Mouse (Mus musculus) neutrophil, adult 5-6 weeks (primary cell): ENCODE results near the gene Plekhs1. TPM values are rescaled to one million over a fixed set of nuclear protein-coding genes. Genes with fewer than 3 reads are reported as not detected.

ENCODE experiments used
- ATAC-seq: fragments of 151-379, 151-347 bp; 2 replicates; pipeline ENCODE4 v1.8.0; 2017; ENCODE audit warnings: mild to moderate bottlenecking, moderate TSS enrichment; ENCODE audit not compliant: insufficient number of reproducible peaks, poor library complexity, low FRiP score, severe bottlenecking; ENCODE audit errors: extremely low read depth
- total RNA-seq: library from RNA; stranded (forward); fragments of 200-1000 nt; gene quantifications from 2 replicates; pipeline ENCODE4 v1.2.3, GENCODE M21; 2017

Gene Plekhs1
- total RNA-seq, result 6.1 and 6.3 TPM in 2 replicates

DNA sequence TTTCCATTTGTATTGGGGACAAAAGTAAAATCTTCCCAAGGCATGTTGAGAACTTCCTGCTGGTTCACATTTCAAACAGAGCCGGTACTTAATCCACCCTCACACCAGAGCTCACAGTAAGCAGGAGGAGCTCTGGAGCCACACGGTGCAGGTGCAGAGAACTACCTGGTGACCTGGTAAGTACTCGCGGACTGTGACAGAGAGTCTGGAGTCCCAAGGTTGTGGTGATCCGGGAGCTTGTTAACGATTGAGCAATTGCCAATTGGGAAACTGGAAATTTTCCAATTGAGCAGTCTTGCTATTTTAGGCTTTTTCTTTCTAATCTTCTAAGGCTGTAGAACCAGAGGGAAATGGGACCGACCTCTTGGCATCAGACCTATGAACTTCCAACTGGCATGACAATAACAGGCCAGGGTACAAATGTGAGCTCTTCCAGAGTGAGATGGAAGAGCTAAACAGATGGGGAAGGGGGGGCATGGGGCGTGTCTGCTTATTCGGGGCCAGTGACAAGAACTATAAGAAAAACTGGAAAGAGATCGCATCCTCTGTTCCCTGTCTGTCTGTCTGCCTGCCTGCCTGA, at the start of gene Plekhs1:
Gene Plekhs1 (plus strand): TSS at position 119 of the 580 bp plus-strand sequence.
- ATAC-seq, result no peak

DNA sequence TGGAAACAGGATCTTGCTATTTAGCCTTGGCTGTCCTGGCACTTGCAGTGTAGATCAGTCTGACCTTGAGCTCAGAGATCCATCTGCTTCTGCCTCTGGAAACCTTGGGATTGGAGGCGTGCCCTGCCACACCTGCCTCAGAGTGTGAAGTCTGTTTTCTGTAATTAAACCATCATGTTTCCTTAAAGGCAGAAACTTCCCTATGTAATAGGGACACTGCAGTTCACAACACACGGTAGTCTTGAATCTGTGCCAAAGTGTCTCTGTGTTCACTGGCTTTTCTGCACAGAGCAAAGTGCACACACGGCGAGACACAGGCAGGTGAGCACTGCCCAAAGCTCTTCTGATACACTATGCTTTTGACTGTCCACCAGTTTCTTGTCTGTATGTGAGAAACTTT, 43.0 kb upstream of the Plekhs1 start:
- ATAC-seq, result no peak

DNA sequence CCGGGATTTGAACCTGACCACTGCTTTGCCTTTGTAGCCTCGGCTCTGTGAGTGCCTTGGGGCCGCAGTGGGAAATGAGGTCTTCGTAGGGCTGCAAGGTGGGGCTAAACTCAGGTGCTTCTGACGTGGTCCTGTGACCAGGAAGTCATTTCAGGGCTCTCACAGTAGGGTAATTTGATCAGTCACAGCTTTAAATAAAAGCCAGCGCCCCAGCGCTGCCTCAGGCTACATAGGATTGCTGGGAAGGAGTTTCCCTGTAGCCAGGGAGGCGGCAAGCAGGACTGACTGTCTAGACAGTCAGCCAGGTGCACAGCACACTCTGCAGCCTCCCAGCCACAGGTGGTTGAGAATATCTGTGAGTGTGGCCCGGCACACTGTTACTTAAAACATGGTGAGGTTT, 42.0 kb upstream of the Plekhs1 start:
- ATAC-seq, result no peak

DNA sequence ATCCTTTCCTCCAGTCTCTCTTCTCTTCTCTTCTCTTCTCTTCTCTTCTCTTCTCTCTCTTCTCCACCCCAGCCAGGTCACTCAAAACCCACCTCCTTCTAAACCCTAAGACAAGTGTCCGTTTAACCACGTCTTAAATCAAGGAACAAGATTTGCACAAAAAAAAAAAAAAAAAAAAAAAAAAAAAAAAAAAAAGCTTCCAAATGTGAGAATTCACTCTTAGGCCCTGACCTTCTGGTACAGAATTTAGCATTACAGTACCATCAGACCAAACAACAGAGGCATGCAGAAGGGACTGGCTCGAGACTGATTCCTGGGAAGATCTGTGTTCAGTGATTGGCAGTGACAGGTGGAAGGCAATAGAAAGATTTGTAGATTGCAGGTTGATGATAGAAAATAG, 41.1 kb upstream of the Plekhs1 start:
- no peak for ATAC-seq

DNA sequence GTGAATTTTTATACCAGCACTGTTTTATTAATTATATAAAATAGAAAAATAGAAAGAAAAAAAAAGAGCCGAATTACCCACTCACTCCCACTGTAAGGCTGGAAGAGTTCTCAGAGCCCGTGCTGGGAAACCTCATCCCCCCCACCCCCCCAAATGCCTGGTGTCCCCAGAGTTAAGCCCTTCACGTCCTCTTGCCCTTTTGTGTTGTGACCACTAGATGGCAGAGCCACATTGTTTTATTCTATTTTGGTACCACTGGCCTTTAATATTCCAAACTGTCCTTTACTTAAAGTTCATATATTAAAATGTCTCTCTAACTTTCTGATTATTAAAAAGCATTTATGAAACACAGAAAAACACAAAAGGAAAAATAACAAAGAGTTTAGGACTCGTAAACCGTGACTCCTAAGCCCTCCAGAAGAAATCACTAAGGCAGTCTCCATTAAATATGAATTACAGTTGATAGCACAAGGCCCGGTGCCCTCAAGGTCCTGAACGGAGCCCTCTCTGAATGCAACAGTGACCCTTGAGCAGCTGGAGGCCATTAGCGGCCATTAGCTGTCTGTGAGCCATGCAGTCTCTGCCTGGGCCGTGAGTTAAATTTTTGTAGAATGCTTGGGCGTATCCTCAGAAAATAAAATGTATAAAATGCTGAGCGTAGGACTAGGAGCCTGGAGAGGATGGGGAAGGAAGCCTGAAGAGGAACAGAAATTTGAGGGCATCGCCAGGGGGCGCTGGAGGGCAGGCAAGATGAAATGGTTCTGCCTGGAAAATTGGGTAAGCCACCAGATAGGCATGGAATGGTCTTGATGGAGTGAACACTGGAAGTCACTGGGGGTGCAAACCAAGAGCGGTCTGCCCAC, 38.7 kb upstream of the Plekhs1 start:
- no peak for ATAC-seq

DNA sequence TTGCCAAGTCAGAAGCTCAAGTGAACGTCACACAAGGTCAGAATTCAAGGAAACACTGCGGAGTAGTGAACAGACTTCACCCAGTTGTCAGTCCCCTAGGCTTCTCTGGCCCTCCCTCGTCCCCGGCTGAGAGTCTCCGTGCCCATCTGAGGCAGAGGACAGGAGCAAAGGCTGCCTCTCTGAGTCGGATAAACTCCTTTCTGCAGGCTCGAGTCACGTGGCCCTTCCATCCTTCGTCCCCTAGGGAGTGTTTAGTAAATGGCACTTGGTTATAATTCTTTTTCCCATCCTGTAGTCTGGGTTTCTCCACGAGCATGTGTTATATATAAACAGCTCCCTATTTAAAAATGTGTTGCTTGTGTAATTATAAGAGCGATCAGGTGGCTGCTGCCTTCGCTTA, 38.1 kb upstream of the Plekhs1 start:
- no peak for ATAC-seq

DNA sequence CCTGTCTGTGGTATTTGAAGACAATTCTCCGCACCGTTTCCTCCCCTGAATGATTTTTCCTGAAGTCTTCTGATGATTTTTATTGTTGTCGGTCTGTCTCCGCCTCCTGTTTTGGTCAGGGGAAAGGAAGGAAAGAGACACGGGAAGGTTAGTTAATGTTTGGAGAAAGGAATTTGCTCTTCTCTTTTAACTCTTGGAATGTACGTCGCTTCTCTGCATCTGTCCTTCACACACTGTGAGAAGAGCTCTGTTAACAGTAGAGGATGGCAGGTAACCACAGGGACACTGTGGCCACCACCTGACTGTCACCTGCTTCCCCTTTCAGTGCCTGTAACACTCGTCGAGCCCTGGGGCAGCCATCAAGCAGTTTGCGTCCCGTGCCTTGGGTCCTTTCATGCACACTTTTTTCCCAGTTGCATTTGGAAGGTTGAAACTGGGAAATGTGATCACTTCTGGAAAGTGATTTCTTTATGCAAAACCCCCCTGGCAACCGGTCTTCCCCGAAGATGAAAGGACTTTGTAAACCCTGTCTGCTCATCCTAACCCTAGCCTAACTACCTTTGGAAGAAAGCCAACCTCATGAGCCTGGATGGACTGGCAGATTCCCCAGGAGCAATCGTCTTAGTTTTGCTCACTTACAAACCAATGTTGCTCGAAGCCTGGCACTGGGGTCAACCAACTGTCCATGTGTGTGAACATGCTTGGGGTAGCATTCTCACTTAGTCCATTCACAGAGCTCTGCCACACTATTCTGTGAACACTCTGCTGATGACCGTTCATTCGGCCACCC, 36.6 kb upstream of the Plekhs1 start:
- ATAC-seq, result no peak

DNA sequence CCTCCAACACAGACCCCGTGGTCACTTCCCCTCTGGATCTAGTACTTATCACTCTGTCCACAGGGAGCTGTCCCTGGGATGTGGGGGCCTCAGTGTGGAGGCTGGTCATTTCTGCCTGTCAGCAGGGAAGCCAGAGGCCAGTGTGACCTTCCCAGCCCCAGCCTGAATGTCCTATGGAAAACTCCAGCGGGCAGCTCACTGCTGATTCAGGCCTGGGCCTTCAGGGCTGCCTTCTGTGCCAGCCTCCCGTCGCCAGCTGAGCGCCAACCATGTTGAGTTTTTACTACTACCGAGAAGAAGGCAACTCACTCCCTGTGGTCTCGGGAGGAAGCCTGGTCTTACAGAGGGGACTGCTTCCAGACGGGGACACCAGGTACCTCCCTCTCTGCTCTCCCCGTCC, 35.9 kb upstream of the Plekhs1 start:
- no peak for ATAC-seq

DNA sequence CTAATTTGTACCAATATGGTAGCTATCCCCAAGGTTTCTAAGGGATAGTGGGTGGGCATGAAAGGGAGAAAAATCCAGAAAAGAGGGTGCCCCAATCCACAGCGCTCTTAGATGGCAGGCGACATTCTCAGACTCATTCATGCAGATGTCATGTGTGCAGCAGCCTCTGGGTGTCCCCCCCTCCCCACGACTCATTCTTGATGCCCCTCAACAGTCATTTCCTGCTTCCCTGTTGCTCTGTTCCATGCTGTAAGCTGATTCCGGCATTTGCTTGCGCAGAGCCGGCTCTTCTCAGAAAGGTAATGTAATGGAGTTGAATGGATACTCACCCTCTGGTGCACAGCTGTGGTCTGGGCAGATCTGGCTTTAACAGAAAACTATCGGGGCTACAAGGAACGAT, 31.1 kb upstream of the Plekhs1 start:
- ATAC-seq, result no peak

DNA sequence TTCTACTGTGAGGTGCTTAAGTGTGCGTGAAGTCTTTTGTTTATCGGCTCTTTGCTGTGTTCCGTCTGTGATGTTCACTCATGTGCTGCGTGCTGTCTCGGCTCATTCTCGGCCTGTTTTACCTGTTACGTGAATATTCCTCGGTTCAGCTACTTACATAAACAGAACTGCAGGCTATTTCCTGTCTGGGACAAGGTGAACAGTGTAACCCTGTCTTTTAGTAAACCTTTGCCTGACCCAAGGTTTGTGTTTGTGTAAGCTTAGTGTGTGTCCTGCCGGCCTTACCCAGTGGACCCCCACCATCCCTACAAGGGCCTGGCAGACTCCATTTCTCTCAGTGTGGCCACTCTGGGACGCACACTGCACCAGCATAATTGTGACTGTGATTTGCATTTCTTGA, 28.7 kb upstream of the Plekhs1 start:
- no peak for ATAC-seq

DNA sequence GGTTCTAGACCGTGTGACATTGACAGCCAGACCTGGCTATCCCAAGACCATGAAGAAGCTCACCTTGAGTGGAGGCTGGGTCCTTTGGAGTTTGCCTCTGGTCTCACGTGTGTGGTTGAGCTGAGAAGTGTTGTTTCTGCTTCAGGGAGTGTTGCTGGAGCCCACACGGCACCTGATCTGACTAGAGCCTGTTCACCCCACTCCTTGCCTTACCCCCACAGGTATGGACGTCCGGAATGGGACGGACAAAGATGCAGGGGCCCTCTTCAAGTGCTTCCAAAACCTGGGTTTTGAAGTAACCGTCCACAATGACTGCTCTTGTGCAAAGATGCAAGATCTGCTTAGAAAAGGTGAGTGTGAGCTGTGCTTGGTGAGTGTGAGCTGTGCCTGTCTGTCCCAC, 27.9 kb upstream of the Plekhs1 start:
- no peak for ATAC-seq

DNA sequence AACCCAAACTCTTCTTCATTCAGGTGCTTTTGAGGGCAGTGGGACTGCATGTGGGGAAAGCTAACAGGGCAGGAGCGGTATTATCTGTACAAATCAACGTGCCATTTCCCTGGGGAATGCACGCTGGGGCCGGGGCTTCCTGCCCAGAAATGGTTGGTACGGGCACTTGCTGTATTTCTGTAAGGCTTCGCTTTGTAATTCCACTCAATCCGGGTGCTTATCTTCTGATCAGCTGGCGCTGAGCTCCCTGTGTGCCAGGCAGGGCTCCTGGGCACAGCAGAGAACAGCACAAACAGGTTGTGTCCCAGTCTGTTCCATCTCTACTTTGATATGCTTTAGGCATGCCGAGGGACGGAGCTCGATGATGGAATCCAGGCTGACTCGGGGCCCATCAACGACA, 25.1 kb upstream of the Plekhs1 start:
- ATAC-seq, result no peak

DNA sequence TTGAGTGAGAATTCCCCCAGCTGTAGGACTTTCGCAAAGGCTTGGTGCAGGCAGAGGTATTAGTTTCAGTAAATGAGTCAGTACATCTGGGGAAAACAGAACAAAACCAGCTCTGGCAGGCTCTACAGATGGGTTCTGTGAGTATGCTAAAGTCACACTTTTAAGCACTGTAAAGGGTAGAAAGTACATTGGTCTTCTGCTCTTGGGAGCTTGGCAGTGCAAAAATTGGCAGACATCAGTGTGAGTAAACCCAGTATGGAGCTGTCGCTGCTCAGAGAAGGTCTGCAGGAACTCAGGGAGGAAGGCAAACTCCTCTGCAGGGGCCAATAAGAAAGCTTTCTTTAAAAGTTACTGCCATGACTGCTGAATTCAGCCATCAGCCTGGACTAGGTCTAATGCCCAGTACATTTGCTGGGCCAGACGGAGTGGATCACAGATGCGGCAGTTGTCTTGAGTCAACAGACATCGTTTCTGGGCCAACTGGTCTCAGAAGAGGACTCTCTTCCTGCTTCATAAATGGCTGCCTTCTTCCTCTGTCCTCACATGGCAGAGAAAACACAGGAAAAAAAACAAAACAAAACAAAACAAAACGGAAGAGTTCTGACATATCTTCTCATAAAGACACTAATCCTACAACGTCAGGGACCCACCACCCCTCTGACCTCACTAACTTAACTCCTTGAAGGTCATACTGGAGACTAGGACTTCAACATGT, 22.9 kb upstream of the Plekhs1 start:
- no peak for ATAC-seq

DNA sequence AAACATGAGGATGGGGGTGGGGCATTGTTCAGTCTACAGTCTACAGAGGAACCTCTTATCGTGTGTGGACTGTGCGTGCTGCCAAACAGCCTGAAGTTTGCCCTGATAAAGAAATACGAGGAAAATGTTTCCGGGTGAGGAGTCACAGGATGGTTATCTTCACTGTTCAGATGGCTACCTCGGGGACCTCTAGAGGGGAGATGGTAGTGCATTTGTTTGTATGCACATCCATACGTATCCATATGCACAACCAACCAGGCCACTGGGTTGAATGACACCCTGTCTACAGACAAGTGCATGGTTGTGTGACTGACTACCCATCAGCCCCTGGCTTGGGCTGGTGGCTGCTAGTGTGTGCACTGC, 22.4 kb upstream of the Plekhs1 start:
- ATAC-seq, result no peak

DNA sequence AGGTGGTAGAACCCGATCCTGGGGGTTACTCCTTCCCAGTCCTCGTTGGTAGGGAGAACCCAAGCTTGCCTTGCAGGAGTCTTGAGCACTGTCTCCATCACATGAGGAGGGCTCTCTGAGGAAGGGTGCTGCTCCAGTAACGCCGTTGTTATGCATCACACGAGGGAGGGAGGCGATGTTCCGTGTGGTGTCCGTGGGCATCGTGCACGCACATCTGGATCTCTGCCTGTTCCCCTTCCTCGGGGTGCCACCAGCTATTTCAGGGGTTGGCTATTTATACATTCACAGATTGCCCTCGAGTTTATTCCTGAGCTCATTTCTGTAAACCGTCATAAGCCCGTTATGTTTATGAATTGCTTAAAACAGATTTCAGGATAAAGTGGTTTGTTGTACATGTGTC, 18.0 kb upstream of the Plekhs1 start:
- no peak for ATAC-seq

DNA sequence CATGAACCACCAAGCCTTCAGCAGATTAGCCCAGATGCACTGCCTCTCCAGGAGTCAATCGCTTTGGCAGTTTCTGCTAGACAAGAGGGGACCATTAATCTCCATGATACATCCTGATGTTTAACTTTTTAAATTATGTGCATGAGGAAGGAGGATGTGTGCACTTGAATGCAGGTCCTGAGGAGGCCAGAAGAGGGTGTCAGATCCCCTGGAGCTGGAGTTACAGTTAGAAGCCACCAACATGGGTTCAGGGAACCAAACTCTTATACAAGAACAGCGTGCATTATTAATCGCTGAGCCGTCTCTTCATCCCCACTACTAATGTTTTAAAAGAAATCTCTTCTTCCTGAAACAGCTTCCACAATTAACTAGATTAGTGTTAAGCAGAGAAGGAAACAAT, 12.7 kb upstream of the Plekhs1 start:
- ATAC-seq, result no peak

DNA sequence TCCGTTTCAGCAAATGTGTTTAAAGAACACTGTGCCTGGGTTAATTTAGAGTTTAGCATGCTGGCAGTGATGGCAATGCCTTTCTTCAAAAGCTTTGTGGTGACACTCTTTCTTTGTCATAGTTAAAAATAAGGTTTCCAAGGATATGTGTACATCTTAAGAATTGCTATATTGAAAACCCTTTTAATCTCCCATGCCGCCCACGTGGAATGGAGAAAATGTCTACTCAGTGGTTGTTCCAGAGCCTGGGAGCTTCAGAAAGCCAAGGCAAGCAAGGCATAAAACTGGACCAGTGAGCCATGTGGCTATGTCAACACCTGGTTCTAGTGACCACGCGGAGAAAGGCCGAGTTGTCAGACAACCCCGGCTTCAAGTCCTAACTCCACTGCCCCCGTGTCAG, 11.9 kb upstream of the Plekhs1 start:
- no peak for ATAC-seq

DNA sequence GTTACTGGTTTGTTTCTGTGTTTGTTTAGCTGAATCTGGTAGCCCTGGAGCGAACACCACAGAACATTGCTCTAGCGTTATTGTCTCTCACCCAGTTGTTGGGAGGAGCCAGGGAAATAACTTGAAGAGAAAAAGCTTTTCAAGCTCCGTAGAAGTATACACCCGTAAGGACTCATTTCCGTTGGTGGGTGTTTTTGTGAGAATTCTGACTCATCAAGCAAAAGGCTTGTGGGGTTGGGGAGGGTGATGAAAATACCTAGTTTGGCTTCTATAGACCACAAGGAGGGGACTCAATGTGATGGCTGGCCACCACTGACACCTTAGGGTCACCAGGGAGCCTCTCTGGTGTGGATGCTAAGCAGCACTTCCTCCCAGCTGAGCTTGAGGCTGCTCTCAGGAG, 10.5 kb upstream of the Plekhs1 start:
- ATAC-seq, result no peak

DNA sequence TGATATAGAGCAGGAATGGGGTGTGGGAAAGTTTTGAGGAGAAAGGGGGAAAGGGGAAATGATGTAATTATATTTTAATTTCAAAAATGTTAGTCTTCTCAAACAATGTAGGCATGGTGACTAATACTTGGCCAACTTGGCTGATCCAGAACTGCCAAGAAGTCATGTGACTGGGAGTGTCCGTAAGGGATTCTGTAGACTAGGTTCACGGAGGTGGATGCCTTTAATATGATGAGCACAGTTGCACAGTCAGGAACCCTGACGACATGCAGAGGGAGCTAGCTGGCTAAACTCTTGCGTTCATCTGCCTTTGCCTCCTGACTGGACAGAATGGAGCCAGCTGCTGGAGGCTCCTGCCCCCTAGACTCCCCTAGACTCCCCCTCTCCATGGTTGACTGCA, 9.6 kb upstream of the Plekhs1 start:
- no peak for ATAC-seq
